Mouse (Mus musculus): ENCODE data around the gene Dnajc1. TPM values are rescaled to one million over a fixed set of nuclear protein-coding genes. Genes with fewer than 3 reads are reported as not detected.

The Dnajc1 gene
- 11.0 and 18.9 TPM in 2 replicates for total RNA-seq (2023)

GRCm38 (mm10) chr2:18392331-18393021 lies at the start of gene Dnajc1:
Dnajc1 (minus strand) TSS chr2:18392830.

Data from neutrophil, adult 65 days (primary cell).